ENCODE assay signal across 21 mouse cellular contexts in genomic region chr13:44767751-44768150, GRCm38 (mm10). TPM values are rescaled to one million over a fixed set of nuclear protein-coding genes. Genes with fewer than 3 reads are reported as not detected.
DNase-seq lines count a peak whose midpoint lies in the region; ATAC-seq lines count a peak whose summit lies in the region.
"Had no signal": no experiment of that assay in that cellular context is flagged by ENCODE, and none has a peak within 500 bp of the region (broad histone marks: within the 10 kb centered on the region; RNA-seq: fewer than 3 reads in every experiment).

No protein-coding gene starts in this region.

- H3K4me1 ChIP-seq in heart, embryonic 10.5 days = 0 out of 2 replicates have a peak, but pooled peaks cover 3% of the 10 kb centered on the region
- 0 out of 2 replicates have a peak, but pooled peaks cover 6% of the 10 kb centered on the region for H3K4me1 ChIP-seq in hindbrain, embryonic 13.5 days (replicated peaks)
- H3K4me1 ChIP-seq in forebrain, embryonic 13.5 days = peaks cover 9% of the 10 kb centered on the region; the same call in 1 of the 2 replicates

- H3K4me3 ChIP-seq in heart, embryonic 10.5 days = no peak overlapping the region
- no peak overlapping the region for H3K4me3 ChIP-seq in hindbrain, embryonic 13.5 days
- no peak overlapping the region for H3K4me3 ChIP-seq in forebrain, embryonic 13.5 days
- H3K4me3 ChIP-seq: embryonic facial prominence, embryonic 13.5 days; forebrain, embryonic 12.5 days; heart, adult 2 months; heart, embryonic 12.5 days had no signal

- DNase-seq in heart, adult 11 months = peak; percentile 70
- DNase-seq in heart, embryonic 10.5 days (ENCODE audit: low spot score) = no peak
- no peak for DNase-seq in left cerebral cortex, adult 11 months (ENCODE audit: low spot score)
- DNase-seq: adrenal gland, postnatal 10 days; cerebellum, adult 18-20 months; cerebellum, adult 9-11 months; forebrain, postnatal 0 days; gastrocnemius, postnatal 36 days; heart, adult 2 months had no signal

- H3K27me3 ChIP-seq in heart, embryonic 10.5 days (ENCODE audit: insufficient read depth, poor library complexity, severe bottlenecking) = no peaks in the 10 kb centered on the region
- no peaks in the 10 kb centered on the region for H3K27me3 ChIP-seq in hindbrain, embryonic 13.5 days
- no peaks in the 10 kb centered on the region for H3K27me3 ChIP-seq in forebrain, embryonic 13.5 days
- H3K27me3 ChIP-seq: CH12.LX; embryonic facial prominence, embryonic 13.5 days; forebrain, embryonic 12.5 days; heart, embryonic 12.5 days had no signal

- H3K9me3 ChIP-seq in heart, embryonic 10.5 days = no peaks in the 10 kb centered on the region
- no peaks in the 10 kb centered on the region for H3K9me3 ChIP-seq in hindbrain, embryonic 13.5 days
- H3K9me3 ChIP-seq in forebrain, embryonic 13.5 days (replicated peaks) = no peaks in the 10 kb centered on the region
- H3K9me3 ChIP-seq: embryonic facial prominence, embryonic 13.5 days; forebrain, embryonic 12.5 days; G1E; heart, embryonic 12.5 days had no signal

- no peak overlapping the region for H3K9ac ChIP-seq in hindbrain, embryonic 13.5 days
- no peak overlapping the region for H3K9ac ChIP-seq in forebrain, embryonic 13.5 days
- H3K9ac ChIP-seq: embryonic facial prominence, embryonic 13.5 days; forebrain, embryonic 12.5 days; forebrain, postnatal 0 days; heart, embryonic 12.5 days had no signal

- 0 out of 2 replicates have a peak, but pooled peaks cover under 1% of the 10 kb centered on the region for H3K36me3 ChIP-seq in heart, embryonic 10.5 days
- no peaks in the 10 kb centered on the region for H3K36me3 ChIP-seq in hindbrain, embryonic 13.5 days
- H3K36me3 ChIP-seq in forebrain, embryonic 13.5 days (ENCODE audit: poor library complexity, severe bottlenecking) = no peaks in the 10 kb centered on the region
- H3K36me3 ChIP-seq: embryonic facial prominence, embryonic 13.5 days; forebrain, embryonic 12.5 days; heart, embryonic 12.5 days had no signal

- H3K27ac ChIP-seq in heart, embryonic 10.5 days = no peak overlapping the region
- no peak overlapping the region for H3K27ac ChIP-seq in hindbrain, embryonic 13.5 days
- no peak overlapping the region for H3K27ac ChIP-seq in forebrain, embryonic 13.5 days
- H3K27ac ChIP-seq: embryonic facial prominence, embryonic 13.5 days; forebrain, embryonic 12.5 days; heart, adult 2 months had no signal

- H3K4me2 ChIP-seq in hindbrain, embryonic 13.5 days = no peak overlapping the region
- no peak overlapping the region for H3K4me2 ChIP-seq in forebrain, embryonic 13.5 days
- H3K4me2 ChIP-seq: embryonic facial prominence, embryonic 13.5 days; forebrain, embryonic 12.5 days; heart, embryonic 12.5 days had no signal

- 89% methylated on average over 6 of the region's 6 CpGs for WGBS in heart, embryonic 10.5 days
- WGBS in hindbrain, embryonic 13.5 days = 90% methylated on average over 6 of the region's 6 CpGs
- 89% methylated on average over 6 of the region's 6 CpGs for WGBS in forebrain, embryonic 13.5 days

- ATAC-seq in common myeloid progenitor, adult 5-6 weeks (replicated peaks; ENCODE audit: low read depth, poor library complexity, severe bottlenecking) = peak; percentile 56
- ATAC-seq in megakaryocyte, adult 5-6 weeks (ENCODE audit: poor library complexity, severe bottlenecking) = peak; percentile 40; the same call in 1 of the 2 replicates
- ATAC-seq in hindbrain, embryonic 13.5 days (ENCODE audit: low FRiP score) = no peak
- no peak for ATAC-seq in forebrain, embryonic 13.5 days
- ATAC-seq: forebrain, postnatal 0 days; hindbrain, embryonic 16.5 days; inflammation-experienced regulatory T-cells, adult 6 months; intestine, postnatal 0 days had no signal

RNA-seq across cellular contexts. Expression of gene Jarid2, which starts 38.5 kb away (rescaled TPM):
- polyA plus RNA-seq in heart, embryonic 10.5 days (2016; fragmentation: Nextera tagmentation; extraction: Ambion mirVana) = 37.0 and 39.8 TPM in 2 replicates
- total RNA-seq in common myeloid progenitor, adult 5-6 weeks (2017) = 37.6 and 44.5 TPM in 2 replicates
- 49.1 and 49.2 TPM in 2 replicates for total RNA-seq in megakaryocyte, adult 5-6 weeks (2015)
- 59.8 and 74.4 TPM in 2 replicates for total RNA-seq in megakaryocyte, adult 5-6 weeks (2017)
- 58.7 and 60.9 TPM in 2 replicates for polyA plus RNA-seq in hindbrain, embryonic 13.5 days (2015; fragmentation: Nextera tagmentation; extraction: Ambion mirVana)
- polyA plus RNA-seq in forebrain, embryonic 13.5 days (2015; fragmentation: Nextera tagmentation; extraction: Ambion mirVana) = 36.7 and 39.9 TPM in 2 replicates

Comparison
In these comparisons a context has a peak if more than half of its experiments do, and no peak if none do; other contexts are left out.
1. ATAC-seq: peak in common myeloid progenitor, adult 5-6 weeks (single experiment) and megakaryocyte, adult 5-6 weeks (single experiment); none in hindbrain, embryonic 13.5 days (single experiment) and forebrain, embryonic 13.5 days (single experiment).